Mouse (Mus musculus) stomach, embryonic 14.5 days (tissue): Measurements from ENCODE around the gene Ankrd55. TPM values are rescaled to one million over a fixed set of nuclear protein-coding genes. Genes with fewer than 3 reads are reported as not detected.

Source experiments
- ATAC-seq: fragments of 200-750 bp; cut with Nextera tagmentation; 2 replicates; pipeline ENCODE4 v1.8.0; 2017; ENCODE audit warnings: low read depth, moderate TSS enrichment; ENCODE audit not compliant: insufficient number of reproducible peaks, insufficient read depth, low FRiP score
- H3K27ac ChIP-seq: fragments of 300-500 bp; sonication (generic); 2 replicates; pipeline ENCODE4 v1.5.1; 2014; ENCODE audit warnings: mild to moderate bottlenecking, low read length, moderate library complexity, mixed read lengths
- H3K27me3 ChIP-seq: fragments of 300-500 bp; sonication (generic); 2 replicates; pipeline ENCODE4 v1.6.1; 2014; ENCODE audit warnings: low read length, control low read depth, mixed read lengths; ENCODE audit not compliant: control insufficient read depth, insufficient read depth
- H3K36me3 ChIP-seq: fragments of 300-500 bp; sonication (generic); 2 replicates; pipeline ENCODE4 v1.6.1; 2014; ENCODE audit warnings: mild to moderate bottlenecking, control low read depth, low read length, moderate library complexity, mixed read lengths; ENCODE audit not compliant: control insufficient read depth, insufficient read depth
- H3K4me1 ChIP-seq: fragments of 300-500 bp; sonication (generic); 2 replicates; pipeline ENCODE4 v1.6.1; 2014; ENCODE audit warnings: low read length, control low read depth, mixed read lengths; ENCODE audit not compliant: control insufficient read depth, insufficient read depth
- H3K4me2 ChIP-seq: fragments of 300-500 bp; sonication (generic); replicated peaks from 2 replicates; pipeline ENCODE4 v1.6.1; 2014; ENCODE audit warnings: low read depth, low read length, control low read depth
- H3K4me3 ChIP-seq: fragments of 300-500 bp; sonication (generic); 2 replicates; pipeline ENCODE4 v1.5.1; 2014; ENCODE audit warnings: low read depth, low read length, control low read depth
- H3K9ac ChIP-seq: fragments of 300-500 bp; sonication (generic); replicated peaks from 2 replicates; pipeline ENCODE4 v1.6.1; 2014; ENCODE audit warnings: low read depth, mild to moderate bottlenecking, control low read depth, low read length, moderate library complexity, mixed read lengths
- H3K9me3 ChIP-seq: fragments of 300-500 bp; sonication (generic); 2 replicates; pipeline ENCODE4 v1.6.1; 2016; ENCODE audit warnings: low read depth, low read length, control low read depth; ENCODE audit not compliant: control insufficient read depth
- WGBS: fragments of 180-500 bp; shearing (Covaris S2); extraction: QIAGEN DNeasy Blood & Tissue Kit; methylation state at CpG from one replicate; pipeline ENCODE4 v1.1.7; 2014; 5-methylcytosine and 5-hydroxymethylcytosine counted together
- polyA plus RNA-seq: library from polyadenylated mRNA; unstranded; fragments of >200 nt; fragmentation: Nextera tagmentation; extraction: Ambion mirVana; gene quantifications from 2 replicates; pipeline ENCODE4 v1.2.1, GENCODE M21; 2014

Gene Ankrd55
- polyA plus RNA-seq, 1 experiment from 2014 or later: 0.26 TPM

DNA sequence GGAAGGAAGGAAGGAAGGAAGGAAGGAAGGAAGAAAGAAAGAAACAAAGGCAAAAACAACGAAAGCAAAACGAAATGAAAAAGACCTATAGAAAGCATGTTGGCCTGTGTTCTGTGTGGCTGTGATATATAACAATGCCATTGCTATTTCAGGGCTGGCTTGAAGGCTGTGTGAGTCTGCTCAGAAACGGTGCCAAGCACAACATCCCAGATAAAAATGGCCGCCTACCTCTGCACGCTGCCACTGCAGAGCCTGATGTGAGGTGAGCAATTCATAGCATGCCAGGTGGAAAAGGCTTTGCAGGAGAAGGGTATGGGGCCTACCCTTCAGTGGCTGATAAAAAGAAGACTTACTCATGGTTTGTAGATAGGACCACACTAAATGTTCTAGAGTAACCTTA, 38.7 kb downstream of the Ankrd55 start:
- no peak overlapping the region for H3K4me3 ChIP-seq
- H3K9me3 ChIP-seq: no peaks in the 10 kb centered on the region
- H3K27ac ChIP-seq: no peak overlapping the region
- H3K9ac ChIP-seq: no peak overlapping the region
- peaks cover 18% of the 10 kb centered on the region for H3K4me1 ChIP-seq
- H3K27me3 ChIP-seq: no peaks in the 10 kb centered on the region
- no peaks in the 10 kb centered on the region for H3K36me3 ChIP-seq
- no peak for ATAC-seq
- H3K4me2 ChIP-seq: no peak overlapping the region
- WGBS: 87% methylated on average over 5 of the region's 5 CpGs

DNA sequence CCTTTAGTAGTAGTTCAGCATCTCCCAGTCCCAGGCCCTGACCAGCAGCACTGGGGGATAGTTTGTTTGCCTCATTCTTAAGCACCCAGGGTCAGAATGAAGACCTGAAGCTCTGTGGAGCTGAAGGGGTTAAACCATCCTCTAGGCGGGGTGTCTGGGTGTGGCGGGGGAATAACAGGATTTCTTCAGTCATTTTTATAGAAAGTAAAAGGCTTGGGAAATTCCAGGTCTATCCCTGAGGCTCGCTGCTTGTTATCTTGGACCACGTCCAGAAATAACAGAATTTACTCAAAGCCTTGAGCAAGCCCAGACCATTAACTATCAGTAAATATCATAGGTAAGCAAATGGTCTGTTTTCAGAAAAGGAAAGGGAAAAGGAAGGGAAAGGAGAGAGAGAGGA, 39.3 kb downstream of the Ankrd55 start:
- no peak overlapping the region for H3K9ac ChIP-seq
- no peak overlapping the region for H3K4me2 ChIP-seq
- no peaks in the 10 kb centered on the region for H3K36me3 ChIP-seq
- H3K27ac ChIP-seq: peak overlapping the region; percentile 29
- 17% methylated on average over 4 of the region's 4 CpGs for WGBS
- no peaks in the 10 kb centered on the region for H3K27me3 ChIP-seq
- ATAC-seq: no peak
- H3K9me3 ChIP-seq: no peaks in the 10 kb centered on the region
- peaks cover 20% of the 10 kb centered on the region for H3K4me1 ChIP-seq
- no peak overlapping the region for H3K4me3 ChIP-seq

GRCm38 (mm10) chr13:112330257-112330656, 42.0 kb downstream of the Ankrd55 start:
- Histone ChIP-seq H3K4me1 (peaks cover 18% of the 10 kb centered on the region), H3K36me3 (no peaks in the 10 kb centered on the region), H3K9ac (no peak overlapping the region), H3K9me3 (no peaks in the 10 kb centered on the region), H3K27ac (no peak overlapping the region), H3K27me3 (no peaks in the 10 kb centered on the region), H3K4me3 (no peak overlapping the region), H3K4me2 (no peak overlapping the region)
- ATAC-seq: no peak
- 83% methylated on average over 6 of the region's 6 CpGs for WGBS

DNA sequence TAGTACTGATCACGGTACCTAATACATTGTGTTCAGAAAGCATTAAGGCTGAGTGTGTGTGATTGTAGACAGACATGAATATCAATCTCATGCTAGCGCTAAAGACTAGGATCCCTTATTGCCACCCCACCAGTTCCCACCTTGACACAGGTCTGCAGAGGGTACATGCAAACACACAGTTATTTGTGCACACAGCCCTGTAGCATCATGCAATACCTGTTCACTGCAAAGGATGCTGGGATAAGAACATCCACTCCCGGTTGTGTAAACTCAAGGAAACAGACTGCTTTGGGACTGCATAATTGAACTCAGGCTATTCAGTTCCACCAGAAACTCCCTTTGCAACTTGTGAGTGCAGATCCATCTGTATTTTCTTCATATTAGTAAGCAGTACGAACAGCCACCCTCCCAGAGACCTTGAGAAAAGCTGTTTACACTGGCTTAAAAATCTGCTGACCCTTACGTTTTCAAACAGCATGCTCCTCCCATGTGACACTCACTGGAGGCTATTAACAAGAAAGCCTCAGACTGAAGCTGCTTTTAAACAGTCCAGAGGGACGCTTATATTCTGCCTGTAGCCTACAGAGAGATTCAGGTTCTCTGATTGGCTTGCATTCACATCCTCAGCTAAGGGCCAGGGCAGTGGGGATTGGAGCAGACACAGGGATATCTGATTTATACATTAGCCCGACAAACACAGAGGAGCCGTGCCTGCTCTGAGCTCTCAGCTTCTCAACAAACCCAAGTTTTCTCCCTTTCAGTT, 42.8 kb downstream of the Ankrd55 start:
- Histone ChIP-seq H3K27me3 (no peaks in the 10 kb centered on the region), H3K36me3 (no peaks in the 10 kb centered on the region), H3K4me2 (peak overlapping the region; percentile 10; the same call in 1 of the 2 replicates), H3K9ac (no peak overlapping the region), H3K27ac (peak overlapping the region; percentile 61; the same call in 1 of the 2 replicates), H3K4me1 (peaks cover 18% of the 10 kb centered on the region), H3K4me3 (no peak overlapping the region), H3K9me3 (no peaks in the 10 kb centered on the region)
- ATAC-seq: peak; percentile 60; the same call in 1 of the 2 replicates
- WGBS: 24% methylated on average over 8 of the region's 8 CpGs

DNA sequence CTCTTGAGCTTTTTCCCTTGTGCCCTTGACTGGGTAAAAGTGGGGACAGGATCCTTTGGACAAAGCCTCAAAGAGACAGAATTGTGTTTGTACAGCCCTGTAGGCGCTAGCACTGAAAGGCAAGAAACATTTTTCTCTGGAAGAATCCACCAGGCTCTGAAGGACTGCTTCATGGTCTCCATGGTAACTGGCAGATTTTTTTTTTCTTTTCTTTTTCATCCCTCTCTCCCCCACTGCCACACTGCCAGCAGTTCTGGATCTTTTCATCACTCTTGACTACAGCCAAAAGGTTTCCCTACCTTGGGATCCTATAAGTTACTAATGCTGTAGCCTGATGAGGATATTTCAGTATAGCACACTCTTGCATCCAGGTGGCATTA, 43.4 kb downstream of the Ankrd55 start:
- no peak for ATAC-seq
- Histone ChIP-seq H3K4me1 (peaks cover 18% of the 10 kb centered on the region), H3K27me3 (no peaks in the 10 kb centered on the region), H3K4me2 (peak overlapping the region; percentile 10; the same call in 1 of the 2 replicates), H3K27ac (peak overlapping the region; percentile 61; the same call in 1 of the 2 replicates), H3K9ac (no peak overlapping the region), H3K36me3 (no peaks in the 10 kb centered on the region), H3K4me3 (no peak overlapping the region), H3K9me3 (no peaks in the 10 kb centered on the region)
- WGBS: 23% methylated on average over 1 of the region's 1 CpGs

GRCm38 (mm10) chr13:112335531-112335930, 47.3 kb downstream of the Ankrd55 start:
- H3K9ac ChIP-seq: no peak overlapping the region
- no peaks in the 10 kb centered on the region for H3K36me3 ChIP-seq
- no peaks in the 10 kb centered on the region for H3K27me3 ChIP-seq
- no peaks in the 10 kb centered on the region for H3K9me3 ChIP-seq
- H3K4me1 ChIP-seq: peaks cover 14% of the 10 kb centered on the region
- no peak overlapping the region for H3K27ac ChIP-seq
- no peak overlapping the region for H3K4me2 ChIP-seq
- WGBS: 72% methylated on average over 3 of the region's 3 CpGs
- ATAC-seq: no peak
- no peak overlapping the region for H3K4me3 ChIP-seq

DNA sequence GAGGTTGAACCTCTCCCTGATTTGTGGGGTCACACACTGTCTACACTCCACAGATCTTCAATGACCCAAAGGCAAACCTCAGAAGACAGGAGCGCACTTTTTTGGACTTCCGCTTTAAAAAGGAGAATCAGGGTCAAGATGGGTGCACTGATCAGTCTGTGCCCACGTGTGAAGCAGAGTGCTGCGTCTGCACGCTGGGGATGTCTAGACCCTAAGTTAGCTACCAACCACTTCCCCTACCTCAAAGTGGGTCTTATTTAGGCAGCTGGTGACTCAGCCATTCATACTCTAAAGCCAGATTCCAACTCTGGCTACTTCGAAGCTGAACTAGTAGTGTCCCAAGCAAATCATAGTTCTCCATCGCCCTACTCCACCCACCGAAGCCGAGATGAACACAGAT, 48.9 kb downstream of the Ankrd55 start:
- ATAC-seq: no peak
- no peaks in the 10 kb centered on the region for H3K9me3 ChIP-seq
- H3K4me3 ChIP-seq: no peak overlapping the region
- 92% methylated on average over 9 of the region's 9 CpGs for WGBS
- no peaks in the 10 kb centered on the region for H3K36me3 ChIP-seq
- H3K9ac ChIP-seq: no peak overlapping the region
- no peak overlapping the region for H3K4me2 ChIP-seq
- no peaks in the 10 kb centered on the region for H3K27me3 ChIP-seq
- no peak overlapping the region for H3K27ac ChIP-seq
- H3K4me1 ChIP-seq: peaks cover 2% of the 10 kb centered on the region; the same call in 1 of the 2 replicates

DNA sequence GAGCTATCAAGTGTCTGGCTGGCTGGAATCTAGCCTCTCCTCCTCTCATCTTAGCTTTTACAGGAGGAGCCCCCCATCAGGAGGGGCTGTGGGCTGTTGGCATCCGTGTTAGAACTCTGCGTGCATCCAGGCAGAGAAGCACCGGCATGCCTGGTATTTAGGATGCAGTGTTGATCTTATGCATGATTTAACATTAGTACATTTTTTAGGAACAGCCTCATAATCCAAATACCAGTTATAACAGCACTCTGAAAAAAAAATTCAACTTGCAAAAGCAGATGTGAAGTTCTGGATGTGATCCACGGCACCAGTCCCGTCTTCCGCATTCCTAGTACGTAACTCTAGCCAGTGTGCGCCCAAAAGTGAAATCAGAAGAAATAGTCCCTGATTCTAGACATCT, 52.0 kb downstream of the Ankrd55 start:
- Histone ChIP-seq H3K9ac (no peak overlapping the region), H3K36me3 (no peaks in the 10 kb centered on the region), H3K9me3 (no peaks in the 10 kb centered on the region), H3K4me2 (no peak overlapping the region), H3K27me3 (no peaks in the 10 kb centered on the region), H3K27ac (peak overlapping the region; percentile 74), H3K4me1 (0 out of 2 replicates have a peak, but pooled peaks cover 2% of the 10 kb centered on the region), H3K4me3 (no peak overlapping the region)
- WGBS: 47% methylated on average over 8 of the region's 8 CpGs
- ATAC-seq: no peak; the same call in 1 of the 2 replicates
